In genomic region chr9:63862427-63862826, GRCm38 (mm10) we compare ENCODE assay signal across 9 mouse cellular contexts.
DNase-seq lines count a peak whose midpoint lies in the region; ATAC-seq and TF ChIP-seq lines count a peak whose summit lies in the region.
"Had no signal": no experiment of that assay in that cellular context is flagged by ENCODE, and none has a peak within 500 bp of the region (broad histone marks: within the 10 kb centered on the region; RNA-seq: fewer than 3 reads in every experiment).

No protein-coding gene starts in this region.

- whole genome bisulfite sequencing in kidney, embryonic 16.5 days: 42% methylated on average over 6 of the region's 6 CpGs
- 43% methylated on average over 6 of the region's 6 CpGs for WGBS in kidney, embryonic 14.5 days
- 36% methylated on average over 6 of the region's 6 CpGs for WGBS in limb, embryonic 14.5 days

- no peak for TF ChIP-seq POLR2A in limb, embryonic 14.5 days (IDR thresholded peaks at IDR 0.05; ENCODE audit: borderline replicate concordance, extremely low read depth, insufficient read depth, insufficient read length)

- no peak overlapping the region for H3K9ac ChIP-seq in kidney, embryonic 16.5 days (replicated peaks; ENCODE audit: low read length)
- H3K9ac ChIP-seq in kidney, embryonic 14.5 days (ENCODE audit: low read depth, low read length): no peak overlapping the region
- H3K9ac ChIP-seq in limb, embryonic 14.5 days (ENCODE audit: low read depth, low read length, severe bottlenecking): no peak overlapping the region

- no peak overlapping the region for H3K4me3 ChIP-seq in kidney, embryonic 16.5 days (ENCODE audit: low read length)
- H3K4me3 ChIP-seq in kidney, embryonic 14.5 days (ENCODE audit: low read length): no peak overlapping the region
- no peak overlapping the region for H3K4me3 ChIP-seq in E14TG2a.4 (replicated peaks; ENCODE audit: low read length)
- no peak overlapping the region for H3K4me3 ChIP-seq in limb, embryonic 14.5 days (replicated peaks; ENCODE audit: low read length)

- peaks cover 6% of the 10 kb centered on the region for H3K4me1 ChIP-seq in kidney, embryonic 16.5 days (ENCODE audit: insufficient read depth, low read length)
- no peaks in the 10 kb centered on the region for H3K4me1 ChIP-seq in kidney, embryonic 14.5 days (ENCODE audit: control insufficient read depth, insufficient read depth, low read length)
- H3K4me1 ChIP-seq in E14TG2a.4 (replicated peaks; ENCODE audit: low read depth, low read length): peaks cover 26% of the 10 kb centered on the region
- H3K4me1 ChIP-seq in limb, embryonic 14.5 days (ENCODE audit: control insufficient read depth, insufficient read depth, low read length): no peaks in the 10 kb centered on the region

- H3K27ac ChIP-seq in kidney, embryonic 16.5 days (ENCODE audit: low read length): no peak overlapping the region
- no peak overlapping the region for H3K27ac ChIP-seq in kidney, embryonic 14.5 days (ENCODE audit: low read depth, low read length)
- H3K27ac ChIP-seq in limb, embryonic 14.5 days (replicated peaks; ENCODE audit: low read depth, low read length): no peak overlapping the region

- peak; percentile 95 for DNase-seq in R1 (ENCODE audit: low read depth, low spot score)
- DNase-seq in limb, embryonic 14.5 days (ENCODE audit: low spot score): peak; percentile 61
- DNase-seq in spleen, adult 18-20 months: no peak
- DNase-seq in urinary bladder, postnatal 10 days (ENCODE audit: low spot score): no peak
- DNase-seq in T-cell, adult 2 months (ENCODE audit: low spot score): no peak
- DNase-seq: cerebellum, adult 11 months had no signal

- no peaks in the 10 kb centered on the region for H3K36me3 ChIP-seq in kidney, embryonic 16.5 days (ENCODE audit: insufficient read depth, low read length)
- no peaks in the 10 kb centered on the region for H3K36me3 ChIP-seq in kidney, embryonic 14.5 days (ENCODE audit: control insufficient read depth, insufficient read depth, low read length)
- no peaks in the 10 kb centered on the region for H3K36me3 ChIP-seq in E14TG2a.4 (ENCODE audit: insufficient read depth, low read length)
- H3K36me3 ChIP-seq in limb, embryonic 14.5 days (ENCODE audit: control insufficient read depth, insufficient read depth, low read length): no peaks in the 10 kb centered on the region

- H3K4me2 ChIP-seq in kidney, embryonic 16.5 days (replicated peaks; ENCODE audit: low read depth, low read length): no peak overlapping the region
- no peak overlapping the region for H3K4me2 ChIP-seq in kidney, embryonic 14.5 days (replicated peaks; ENCODE audit: low read depth, low read length)
- no peak overlapping the region for H3K4me2 ChIP-seq in limb, embryonic 14.5 days (replicated peaks; ENCODE audit: low read depth, low read length, severe bottlenecking)

- peak; percentile 43 for TF ChIP-seq CTCF in E14TG2a.4 (conservative IDR thresholded peaks at IDR 0.05; ENCODE audit: low read length)

- no peaks in the 10 kb centered on the region for H3K27me3 ChIP-seq in kidney, embryonic 16.5 days (ENCODE audit: insufficient read depth, low read length)
- no peaks in the 10 kb centered on the region for H3K27me3 ChIP-seq in kidney, embryonic 14.5 days (ENCODE audit: control insufficient read depth, insufficient read depth, low read length)
- H3K27me3 ChIP-seq in E14TG2a.4 (ENCODE audit: insufficient read depth, low read length): no peaks in the 10 kb centered on the region
- no peaks in the 10 kb centered on the region for H3K27me3 ChIP-seq in limb, embryonic 14.5 days (ENCODE audit: control insufficient read depth, insufficient read depth, low read length)

- no peaks in the 10 kb centered on the region for H3K9me3 ChIP-seq in kidney, embryonic 16.5 days (ENCODE audit: low read length)
- no peaks in the 10 kb centered on the region for H3K9me3 ChIP-seq in kidney, embryonic 14.5 days (ENCODE audit: control insufficient read depth, low read length)
- H3K9me3 ChIP-seq in E14TG2a.4 (ENCODE audit: low read length): 0 out of 2 replicates have a peak, but pooled peaks cover 7% of the 10 kb centered on the region
- H3K9me3 ChIP-seq in limb, embryonic 14.5 days (ENCODE audit: control insufficient read depth, low read length): no peaks in the 10 kb centered on the region

- ATAC-seq in kidney, embryonic 16.5 days (ENCODE audit: low FRiP score, low TSS enrichment): peak; percentile 67
- ATAC-seq in kidney, embryonic 14.5 days (ENCODE audit: low FRiP score, low TSS enrichment): no peak
- ATAC-seq in limb, embryonic 14.5 days (ENCODE audit: low FRiP score, low read depth): no peak

Comparison
In these comparisons a context has a peak if more than half of its experiments do, and no peak if none do; other contexts are left out.
1. DNase-seq: peak in R1 (single experiment) and limb, embryonic 14.5 days (single experiment); none in spleen, adult 18-20 months (0 of 2), urinary bladder, postnatal 10 days (single experiment) and T-cell, adult 2 months (single experiment).